Mouse (Mus musculus): ENCODE measurements around the gene Naa16.

The Naa16 gene

GRCm38 (mm10) chr14:79330944-79331561 is 59.5 kb downstream of the Naa16 start:
- no peak for DNase-seq (ENCODE audit: low spot score)

DNA sequence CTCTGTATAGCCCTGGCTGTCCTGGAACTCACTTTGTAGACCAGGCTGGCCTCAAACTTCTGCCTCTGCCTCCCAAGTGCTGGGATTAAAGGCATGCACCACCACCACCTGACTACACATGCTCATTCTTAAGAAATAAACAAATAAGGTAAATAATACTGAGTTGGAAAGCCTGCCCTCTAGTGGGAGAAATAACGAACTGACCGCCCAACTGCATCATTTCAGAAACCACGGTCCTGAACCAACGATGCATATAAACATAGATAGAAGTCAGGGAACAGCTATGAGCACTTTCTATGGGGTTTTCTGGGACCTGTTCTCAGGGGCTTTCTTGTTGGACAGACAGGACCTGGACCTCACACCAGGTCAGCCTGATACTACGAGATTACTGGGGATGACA is 63.5 kb downstream of the Naa16 start:
- DNase-seq (ENCODE audit: low spot score): peak; percentile 58

GRCm38 (mm10) chr14:79324112-79324840 is 66.3 kb downstream of the Naa16 start:
- DNase-seq (ENCODE audit: low spot score): no peak

- DNase-seq (ENCODE audit: low spot score): no peak
Measured at GRCm38 (mm10) chr14:79321881-79322280, 68.7 kb downstream of the Naa16 start.

GRCm38 (mm10) chr14:79321152-79321551 is 69.4 kb downstream of the Naa16 start:
- DNase-seq (ENCODE audit: low spot score): no peak

- DNase-seq (ENCODE audit: low spot score): no peak
Measured at GRCm38 (mm10) chr14:79317602-79318001, 73.0 kb downstream of the Naa16 start.

DNA sequence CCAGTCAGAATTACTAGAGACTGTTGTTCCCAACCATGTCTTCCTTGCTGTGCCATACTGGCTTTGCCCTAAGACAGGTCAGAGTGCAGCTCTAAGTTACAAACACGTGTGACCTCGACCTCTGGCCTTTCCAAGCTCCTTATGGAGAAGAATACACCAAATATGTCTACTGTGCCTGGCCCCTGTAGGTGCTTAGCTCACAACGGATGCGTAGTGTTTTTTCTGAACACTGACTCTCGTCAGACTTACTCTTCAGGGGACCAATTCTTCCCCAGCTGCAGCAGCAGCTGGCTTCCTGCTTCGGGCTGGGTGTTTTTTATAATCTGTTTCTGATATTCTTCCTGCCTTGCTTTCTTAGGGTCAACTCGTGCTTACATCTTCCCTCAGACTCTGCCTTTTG is 74.7 kb downstream of the Naa16 start:
- DNase-seq (ENCODE audit: low spot score): no peak

- no peak for DNase-seq (ENCODE audit: low spot score)
Measured at GRCm38 (mm10) chr14:79314245-79315010, 76.2 kb downstream of the Naa16 start.

- no peak for DNase-seq (ENCODE audit: low spot score)
Measured at GRCm38 (mm10) chr14:79313439-79314175, 77.0 kb downstream of the Naa16 start.

- DNase-seq (ENCODE audit: low spot score): no peak
Measured at GRCm38 (mm10) chr14:79312719-79313118, 77.9 kb downstream of the Naa16 start.

DNA sequence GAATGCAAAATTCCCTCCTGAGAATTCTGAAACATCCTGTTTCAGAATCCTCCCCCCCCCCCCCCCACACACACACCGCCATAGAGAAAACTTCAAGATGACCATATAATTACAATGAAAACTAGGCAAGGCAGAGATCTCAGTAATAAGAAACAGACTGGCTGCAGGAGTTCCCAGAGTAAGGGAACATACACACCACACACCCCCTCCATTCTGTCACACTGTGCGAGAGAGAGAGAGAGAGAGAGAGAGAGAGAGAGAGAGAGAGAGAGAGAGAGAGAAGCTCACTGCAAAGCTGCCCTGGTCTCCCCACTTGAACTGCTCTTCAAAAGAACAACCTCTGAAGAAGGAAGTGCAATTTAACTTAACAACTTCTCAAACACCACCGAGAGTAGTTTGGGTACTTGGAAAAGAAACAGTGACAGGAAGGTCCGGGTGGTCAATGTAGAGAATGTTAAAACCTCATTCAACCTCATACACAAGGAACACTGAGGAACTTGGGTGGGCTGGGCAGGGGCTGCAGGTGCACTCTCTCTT is 78.6 kb downstream of the Naa16 start:
- DNase-seq (ENCODE audit: low spot score): no peak

DNA sequence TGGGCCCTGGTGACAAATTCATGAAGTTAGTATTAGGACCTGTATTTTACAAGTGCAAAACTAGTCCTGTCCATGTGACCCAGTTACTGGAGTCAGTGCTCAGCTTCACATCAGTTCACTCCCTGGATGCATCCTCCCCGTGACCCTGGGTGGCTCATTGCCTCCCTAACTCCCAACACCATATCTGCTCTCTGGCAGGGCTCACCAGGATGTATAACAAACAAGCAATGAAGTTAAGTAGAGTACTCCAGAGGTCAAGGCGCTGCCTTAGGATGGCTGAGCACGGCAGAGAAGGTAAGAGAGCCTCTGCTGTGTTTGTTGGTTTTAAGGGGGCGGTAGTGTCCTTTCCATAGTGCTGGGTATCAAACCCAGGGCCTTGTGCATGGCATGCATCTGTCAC is 81.5 kb downstream of the Naa16 start:
- no peak for DNase-seq (ENCODE audit: low spot score)

DNA sequence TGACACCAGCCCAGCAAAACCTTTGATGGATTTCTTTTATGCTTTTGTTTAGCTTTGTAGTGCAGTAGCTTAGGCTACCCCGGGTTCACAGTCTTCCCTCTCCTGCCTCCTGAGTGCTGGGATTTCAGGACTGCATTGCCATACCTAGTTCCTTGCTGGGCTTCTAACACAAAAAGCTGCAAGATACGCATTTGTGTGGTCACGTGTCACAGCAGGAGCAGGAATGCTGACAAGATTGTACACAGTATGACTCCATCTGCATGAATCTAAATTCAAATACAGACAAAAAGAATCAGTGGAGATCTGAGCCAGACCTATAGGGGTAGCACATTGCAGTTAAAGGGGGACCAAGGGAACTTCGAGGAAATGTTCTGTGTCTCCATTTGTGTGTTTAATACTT is 82.2 kb downstream of the Naa16 start:
- DNase-seq (ENCODE audit: low spot score): no peak

DNA sequence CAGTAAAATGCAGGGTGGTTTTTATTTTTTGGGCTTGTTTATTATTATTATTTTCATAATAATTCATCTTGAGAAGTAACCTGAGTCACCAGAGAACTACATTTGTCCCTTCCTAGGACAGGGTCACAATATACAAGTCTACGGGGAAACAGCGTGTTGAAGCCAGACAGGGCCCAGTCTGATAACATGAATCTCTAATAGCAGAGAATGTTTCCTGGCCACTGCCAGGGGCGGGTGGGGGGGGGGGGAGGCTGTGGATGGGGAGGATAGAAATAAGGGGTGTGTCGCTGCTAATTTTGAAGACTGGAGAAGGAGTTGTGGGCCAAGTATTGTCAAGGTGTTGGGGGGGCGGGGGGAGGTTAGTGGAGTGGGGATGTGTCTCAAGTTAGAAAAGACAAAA is 82.7 kb downstream of the Naa16 start:
- DNase-seq (ENCODE audit: low spot score): no peak

- DNase-seq (ENCODE audit: low spot score): no peak
Measured at GRCm38 (mm10) chr14:79307138-79307537, 83.4 kb downstream of the Naa16 start.

- DNase-seq (ENCODE audit: low spot score): no peak
Measured at GRCm38 (mm10) chr14:79304873-79305464, 85.6 kb downstream of the Naa16 start.

GRCm38 (mm10) chr14:79303150-79303549 is 87.4 kb downstream of the Naa16 start:
- no peak for DNase-seq (ENCODE audit: low spot score)

DNA sequence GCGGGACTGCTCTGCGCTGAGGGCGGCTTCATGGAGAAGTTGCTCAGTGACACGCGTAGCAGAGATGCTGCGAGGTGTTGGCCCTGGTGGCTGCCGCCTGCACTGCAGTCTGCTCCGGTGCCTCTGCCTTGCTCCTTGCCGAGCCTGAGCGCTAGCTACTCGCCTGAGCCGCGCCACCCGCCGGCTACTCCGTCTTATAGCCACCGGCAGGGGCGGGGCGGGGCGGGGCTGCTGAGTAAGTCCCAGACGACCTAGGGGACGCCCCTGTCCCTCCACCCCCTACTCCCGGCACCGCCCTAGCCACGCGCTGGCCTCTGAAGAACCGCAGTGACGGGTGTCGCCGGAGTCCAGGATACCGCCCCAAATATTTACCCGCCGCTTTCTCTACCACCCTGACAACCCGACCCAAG is 89.1 kb downstream of the Naa16 start, which contains the start of gene Rgcc:
Gene Rgcc (minus strand): TSS at position 180 of the 410 bp plus-strand sequence.
- peak; percentile 81 for DNase-seq (ENCODE audit: low spot score)

GRCm38 (mm10) chr14:79300641-79301350 is 89.8 kb downstream of the Naa16 start:
- no peak for DNase-seq (ENCODE audit: low spot score)

GRCm38 (mm10) chr14:79299796-79300195 is 90.8 kb downstream of the Naa16 start:
- DNase-seq (ENCODE audit: low spot score): no peak

- DNase-seq (ENCODE audit: low spot score): no peak
Measured at GRCm38 (mm10) chr14:79299230-79299629, 91.3 kb downstream of the Naa16 start.

Data from layer of hippocampus, adult 9-10 months (tissue).